In genomic region chr5:75574852-75575566, GRCm38 (mm10) we compare ENCODE assay signal across 8 mouse cellular contexts. TPM values are rescaled to one million over a fixed set of nuclear protein-coding genes. Genes with fewer than 3 reads are reported as not detected.
A peak's percentile ranks its signal among the peaks of the same experiment; 100 is the strongest.
DNase-seq lines count a peak whose midpoint lies in the region; ATAC-seq and TF ChIP-seq lines count a peak whose summit lies in the region.

Gene Kit (plus strand): TSS chr5:75574916.

- peak; percentile 70 for DNase-seq in Muller cell, postnatal 12 days (ENCODE audit: inconsistent ontology term)
- peak; percentile 37 for DNase-seq in cerebellum, adult 9-11 months
- DNase-seq in frontal cortex, adult 2 months (ENCODE audit: extremely low spot score in 1 of 2, low spot score in 1 of 2) = peak in 1 of 2 experiments; percentile 53
- DNase-seq in hindbrain, embryonic 11.5 days (ENCODE audit: low spot score) = peak; percentile 92
- peak; percentile 65 to 73 for DNase-seq in layer of hippocampus, postnatal 14 days (ENCODE audit: low spot score in 2 of 2)
- peak; percentile 80 for DNase-seq in lung, postnatal 0 days (ENCODE audit: low spot score)
- peak; percentile 93 for DNase-seq in retina, embryonic 14.5 days (ENCODE audit: low spot score)
- DNase-seq in thymus, postnatal 36 days = peak; percentile 85 to 89

- peak within 1 kb of the TSS; percentile 67 for H3K27ac ChIP-seq in hindbrain, embryonic 11.5 days (ENCODE audit: low read depth, low read length)
- peak within 1 kb of the TSS; percentile 47; the same call in 1 of the 2 replicates for H3K27ac ChIP-seq in lung, postnatal 0 days (ENCODE audit: low read length)

- no peak; the same call in 1 of the 2 replicates for TF ChIP-seq CTCF in lung, postnatal 0 days (IDR thresholded peaks at IDR 0.05)

- H3K36me3 ChIP-seq in hindbrain, embryonic 11.5 days (ENCODE audit: control insufficient read depth, insufficient read depth, low read length) = no peaks in the 10 kb centered on the region
- H3K36me3 ChIP-seq in lung, postnatal 0 days (ENCODE audit: insufficient read depth, low read length) = no peaks in the 10 kb centered on the region

- peaks cover 5% of the 10 kb centered on the region; the same call in 1 of the 2 replicates for H3K4me1 ChIP-seq in hindbrain, embryonic 11.5 days (replicated peaks; ENCODE audit: control insufficient read depth, insufficient read depth, low read length)
- peaks cover 6% of the 10 kb centered on the region; the same call in 1 of the 2 replicates for H3K4me1 ChIP-seq in lung, postnatal 0 days (ENCODE audit: insufficient read depth, low read depth, low read length)

- no peak for TF ChIP-seq EP300 in lung, postnatal 0 days (IDR thresholded peaks at IDR 0.05)

- peak within 1 kb of the TSS; percentile 97 for H3K4me2 ChIP-seq in hindbrain, embryonic 11.5 days (replicated peaks; ENCODE audit: low read depth, low read length)
- H3K4me2 ChIP-seq in lung, postnatal 0 days (replicated peaks; ENCODE audit: low read depth, low read length) = peak within 1 kb of the TSS; percentile 89

- under 1% methylated on average over 63 of the region's 65 CpGs for WGBS in hindbrain, embryonic 11.5 days
- under 1% methylated on average over 53 of the region's 65 CpGs for WGBS in lung, postnatal 0 days

- ATAC-seq in hindbrain, embryonic 11.5 days (ENCODE audit: low FRiP score) = peak; percentile 94
- peak; percentile 90 for ATAC-seq in lung, postnatal 0 days

- H3K9me3 ChIP-seq in hindbrain, embryonic 11.5 days (ENCODE audit: control insufficient read depth, low read length) = no peaks in the 10 kb centered on the region
- no peaks in the 10 kb centered on the region for H3K9me3 ChIP-seq in lung, postnatal 0 days (ENCODE audit: low read length)

- H3K27me3 ChIP-seq in hindbrain, embryonic 11.5 days (ENCODE audit: control insufficient read depth, insufficient read depth, low read length) = peaks cover 3% of the 10 kb centered on the region; the same call in 1 of the 2 replicates
- peaks cover 26% of the 10 kb centered on the region; the same call in 1 of the 2 replicates for H3K27me3 ChIP-seq in lung, postnatal 0 days (replicated peaks; ENCODE audit: insufficient read depth, low read length)

- peak within 1 kb of the TSS; percentile 78 for H3K9ac ChIP-seq in hindbrain, embryonic 11.5 days (ENCODE audit: low read depth, low read length)
- peak within 1 kb of the TSS; percentile 32; the same call in 1 of the 2 replicates for H3K9ac ChIP-seq in lung, postnatal 0 days (replicated peaks; ENCODE audit: low read depth)

- peak within 1 kb of the TSS; percentile 76 for H3K4me3 ChIP-seq in hindbrain, embryonic 11.5 days (ENCODE audit: low read depth, low read length)
- peak within 1 kb of the TSS; percentile 58 for H3K4me3 ChIP-seq in lung, postnatal 0 days (ENCODE audit: low read depth, low read length)

RNA-seq across cellular contexts. Expression of gene Kit, which starts in this region (rescaled TPM):
- polyA plus RNA-seq in frontal cortex, adult 2 months (2012; rRNA removed) = 24.6 and 26.9 TPM in 2 replicates
- 34.8 and 39.0 TPM in 2 replicates for polyA plus RNA-seq in hindbrain, embryonic 11.5 days (2014; fragmentation: Nextera tagmentation; extraction: Ambion mirVana)
- total RNA-seq in layer of hippocampus, postnatal 14 days (2021) = 10 to 100 TPM; 75.9 to 81.3 TPM
- polyA plus RNA-seq in lung, postnatal 0 days (2015; fragmentation: Nextera tagmentation; extraction: Ambion mirVana) = 30.0 and 36.9 TPM in 2 replicates
